Mouse (Mus musculus) activated CD4-positive, CD25-positive, alpha-beta regulatory T cell (primary cell): Measurements from ENCODE around the gene Gimd1. TPM values are rescaled to one million over a fixed set of nuclear protein-coding genes. Genes with fewer than 3 reads are reported as not detected.

ENCODE experiments used
- polyA plus RNA-seq, 2 experiments: library from polyadenylated mRNA; unstranded; fragments of 100-300 nt; shearing (Covaris generic); gene quantifications; one replicate each; pipeline ENCODE4 v1.2.1; 2017

The Gimd1 gene
- under 1 TPM in 1 of 2 experiments, not detected in 1; 0.36 TPM for polyA plus RNA-seq

DNA sequence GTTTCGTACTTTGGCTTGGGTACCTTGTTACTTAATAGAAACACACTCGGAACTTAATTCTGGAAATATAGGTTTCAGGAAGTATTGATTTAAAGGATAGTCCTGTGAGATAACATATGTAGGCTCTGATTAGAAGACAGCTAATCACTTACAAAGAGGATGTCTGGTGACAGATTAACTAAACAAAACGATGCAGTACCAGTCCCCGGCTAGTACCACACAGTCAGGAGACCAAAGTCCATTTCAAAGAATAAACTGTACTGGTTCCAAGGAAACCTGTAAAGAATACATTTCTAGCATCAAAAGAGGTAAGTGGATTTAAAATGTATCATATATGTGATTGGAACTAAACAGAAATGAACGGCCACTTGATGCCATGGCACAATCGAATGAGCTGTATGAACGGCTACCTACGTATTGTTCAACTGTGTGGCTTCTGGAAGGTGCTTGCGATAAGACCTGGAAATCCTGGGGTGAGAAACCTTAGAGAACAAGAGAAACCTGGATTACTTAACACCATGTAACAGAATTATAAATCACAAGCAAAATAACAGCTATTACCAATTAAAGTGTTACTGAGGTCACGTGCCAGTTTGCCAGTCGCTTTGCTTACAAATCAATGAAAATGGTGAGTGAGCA, at the start of gene Gimd1:
Gimd1 (plus strand) TSS at position 220 of the 639 bp plus-strand sequence.

DNA sequence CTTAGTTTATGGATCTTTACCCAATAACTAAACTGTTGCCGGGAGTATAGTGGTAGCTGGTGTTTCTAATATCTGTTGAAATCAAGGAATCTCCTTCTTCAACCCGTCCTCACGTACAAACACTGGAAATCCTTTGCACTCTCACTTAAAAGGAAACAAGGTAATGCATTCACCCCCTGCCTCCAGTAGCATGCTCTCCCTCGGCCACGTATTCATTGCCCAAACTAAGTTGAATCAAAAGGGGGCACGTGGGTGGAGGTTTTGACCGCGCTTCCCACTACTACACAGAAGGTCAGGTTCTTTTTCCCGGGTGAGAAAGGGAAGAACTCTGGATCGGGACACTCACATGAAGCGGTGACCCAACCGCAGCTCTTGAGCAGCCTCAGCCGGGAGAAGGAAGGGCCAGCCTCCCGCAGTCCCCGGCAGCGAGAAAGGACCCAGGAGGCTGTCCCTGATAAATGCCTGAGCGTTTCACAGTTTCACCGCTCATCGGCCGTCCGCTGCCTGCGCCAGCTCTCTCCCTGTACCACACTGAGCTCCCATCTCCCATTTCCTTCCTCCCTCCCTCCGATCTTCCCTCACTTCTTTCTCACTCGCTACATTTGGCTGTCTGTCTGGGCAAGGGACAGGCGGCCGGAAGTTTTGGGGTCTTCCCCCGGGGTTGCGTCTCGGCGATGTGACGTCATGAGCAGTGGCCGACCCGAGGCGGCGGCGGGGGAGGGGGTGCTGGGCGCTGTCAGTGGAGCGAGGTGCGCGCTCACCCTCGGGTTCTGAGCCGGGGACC, 54.0 kb downstream of the Gimd1 start, which contains the start of gene Tbck:
Tbck (plus strand) TSS at position 698 of the 784 bp plus-strand sequence.

DNA sequence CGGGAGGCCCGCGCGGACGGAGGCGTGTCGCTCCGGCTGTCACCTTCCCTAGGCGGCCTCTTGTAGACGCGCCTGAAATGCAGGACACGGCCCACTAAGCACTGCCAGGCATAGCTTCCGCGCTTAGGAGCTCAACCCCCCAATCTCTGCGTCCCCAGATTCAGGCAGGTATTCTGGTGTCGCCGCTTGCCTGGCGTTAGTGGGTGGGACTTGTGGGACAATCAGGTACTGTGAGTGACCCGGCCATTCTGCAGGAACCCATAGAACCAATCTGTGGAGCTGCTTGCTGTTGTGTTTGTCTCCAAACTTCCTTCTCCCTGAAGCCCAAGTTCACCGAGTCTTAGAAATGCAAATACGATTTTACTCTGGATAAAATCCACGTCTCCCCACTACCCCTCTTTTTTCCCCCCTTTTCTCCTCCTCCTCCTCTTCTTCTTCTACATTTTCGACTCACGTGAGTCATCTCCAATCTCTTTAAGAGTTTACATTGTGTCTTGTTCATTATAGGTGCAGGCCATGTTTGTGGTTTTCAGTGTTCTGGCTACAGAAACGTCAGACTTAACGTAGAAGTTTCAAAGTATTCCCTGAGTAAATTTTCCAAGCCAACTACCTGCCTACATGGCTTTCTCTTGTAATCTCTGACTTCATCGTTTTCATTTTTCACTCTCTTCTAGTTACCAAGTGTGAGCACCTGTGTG, 54.8 kb downstream of the Gimd1 start, which contains the start of gene Aimp1:
Aimp1 (minus strand) TSS at position 140 of the 698 bp plus-strand sequence.

Other genes starting within 250 kb of the Gimd1 start
- gene Tbck, start 54.3 kb downstream of the Gimd1 start, polyA plus RNA-seq, result 10 to 100 TPM; 10.1 to 12.1 TPM
- gene Aimp1, start 54.5 kb downstream of the Gimd1 start, polyA plus RNA-seq, result 10 to 100 TPM; 54.8 to 69.2 TPM